Mouse (Mus musculus): ENCODE measurements at regions not wholly inside any gene's neighbourhood (a gene's known extent, or its start where the extent isn't known, plus 50 kb on each side); places are given as distances from the start of the nearest gene placed in this dataset.

DNA sequence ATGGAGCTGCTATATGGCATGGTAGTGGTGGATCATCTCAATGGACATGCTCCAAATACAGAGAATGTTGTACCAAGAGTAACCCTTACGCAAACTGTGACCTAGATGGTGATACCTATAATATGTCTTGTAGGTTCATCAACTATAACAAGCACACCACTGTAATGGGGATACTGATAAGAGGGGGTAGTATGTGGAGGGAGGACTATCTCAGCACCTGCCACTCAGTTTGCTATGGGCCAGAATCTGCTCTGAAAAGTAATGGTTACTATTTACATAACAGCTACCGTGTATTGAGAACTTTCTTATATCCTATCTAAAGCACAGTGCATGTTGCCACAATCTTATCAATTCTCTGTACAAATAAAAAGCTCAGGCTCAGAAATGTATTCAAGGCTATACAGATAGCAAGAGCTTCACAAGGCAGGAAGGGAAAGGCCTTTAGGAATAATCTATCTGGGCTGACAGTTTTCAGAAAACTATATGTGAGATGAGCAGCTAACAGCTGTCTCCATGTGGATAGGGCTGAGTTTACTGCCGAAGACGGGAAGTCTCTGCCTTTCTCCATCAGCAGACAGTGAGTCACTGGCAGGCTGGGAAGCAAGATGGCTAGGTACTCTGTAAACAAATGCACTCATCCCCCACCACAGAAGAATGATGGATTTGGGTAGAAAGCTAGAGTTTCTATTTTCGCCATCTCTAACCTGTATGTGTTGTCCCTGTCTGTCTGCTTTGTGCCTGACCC is 77.1 kb upstream of the Nck2 start:
- DNase-seq (ENCODE audit: extremely low read depth, low read depth, low spot score) = no peak

- DNase-seq (ENCODE audit: extremely low read depth, low read depth, low spot score) = no peak
These were observed 72.5 kb upstream of the Nck2 start for GRCm38 (mm10) chr1:43371863-43372262.

DNA sequence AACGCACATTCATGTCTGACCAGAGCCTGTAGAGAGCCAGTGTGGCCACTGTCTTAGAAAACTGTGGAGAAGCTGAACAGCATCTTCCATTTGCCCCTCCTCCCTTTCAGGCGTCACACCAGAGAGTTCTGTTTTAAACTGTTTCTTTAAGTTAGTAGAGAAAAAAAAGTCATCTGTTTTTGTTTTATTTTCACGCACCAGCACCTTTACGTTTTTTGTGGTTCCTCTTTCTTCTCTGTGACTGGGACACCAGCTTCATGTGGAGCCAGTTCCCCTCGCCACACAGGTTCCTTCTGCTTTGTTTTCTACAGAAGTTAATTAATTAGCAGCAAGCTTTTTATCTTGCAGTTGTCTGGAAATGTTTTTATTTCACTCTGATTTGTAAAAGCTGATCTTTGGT is 69.4 kb upstream of the Nck2 start:
- DNase-seq (ENCODE audit: extremely low read depth, low read depth, low spot score) = no peak

DNA sequence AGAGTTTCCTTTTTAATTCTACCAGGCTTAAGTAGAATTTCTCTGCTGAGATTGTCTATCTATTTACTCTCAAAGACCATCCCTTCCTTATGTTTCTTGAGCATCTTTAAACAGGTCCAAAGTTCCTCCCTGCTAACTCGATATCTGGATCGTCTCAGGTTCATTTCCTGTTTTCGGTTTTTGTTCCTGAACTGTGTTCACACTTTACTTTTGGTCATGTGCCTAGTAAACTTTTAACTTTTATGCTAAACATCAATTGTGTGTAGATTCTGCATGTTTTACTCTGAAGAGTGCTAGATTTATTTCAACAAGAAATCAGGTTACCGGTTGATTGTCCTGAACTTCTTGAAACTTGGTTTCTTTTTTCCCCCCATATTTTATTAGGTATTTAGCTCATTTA is 68.5 kb upstream of the Nck2 start:
- no peak for DNase-seq (ENCODE audit: extremely low read depth, low read depth, low spot score)

GRCm38 (mm10) chr1:43377491-43378263 is 66.7 kb upstream of the Nck2 start:
- no peak for DNase-seq (ENCODE audit: extremely low read depth, low read depth, low spot score)

GRCm38 (mm10) chr1:43385008-43385407 is 59.4 kb upstream of the Nck2 start:
- no peak for DNase-seq (ENCODE audit: extremely low read depth, low read depth, low spot score)

DNA sequence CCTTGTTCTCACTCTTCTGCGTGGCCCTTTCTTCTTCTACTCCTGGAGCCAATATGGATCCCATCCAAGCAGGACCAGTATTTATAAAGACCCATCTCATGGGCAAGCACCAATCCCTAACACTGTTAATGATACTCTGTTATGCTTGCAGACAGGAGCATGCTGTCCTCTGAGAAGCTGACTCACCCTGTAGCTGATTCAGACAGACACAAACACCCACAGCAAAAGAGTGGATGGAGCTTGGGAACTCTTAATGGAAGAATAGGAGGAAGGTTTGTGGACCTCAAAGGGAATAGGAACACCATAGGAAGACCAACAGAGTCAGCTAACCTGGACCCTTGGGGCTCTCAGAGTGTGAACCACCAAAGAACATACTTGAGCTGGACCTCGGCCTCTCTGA is 50.3 kb upstream of the Nck2 start:
- DNase-seq (ENCODE audit: extremely low read depth, low read depth, low spot score) = no peak

Data from fat pad, adult 2 months (tissue).